Mouse (Mus musculus): ENCODE measurements at regions not wholly inside any gene's neighbourhood (a gene's known extent, or its start where the extent isn't known, plus 50 kb on each side); places are given as distances from the start of the nearest gene placed in this dataset.

DNA sequence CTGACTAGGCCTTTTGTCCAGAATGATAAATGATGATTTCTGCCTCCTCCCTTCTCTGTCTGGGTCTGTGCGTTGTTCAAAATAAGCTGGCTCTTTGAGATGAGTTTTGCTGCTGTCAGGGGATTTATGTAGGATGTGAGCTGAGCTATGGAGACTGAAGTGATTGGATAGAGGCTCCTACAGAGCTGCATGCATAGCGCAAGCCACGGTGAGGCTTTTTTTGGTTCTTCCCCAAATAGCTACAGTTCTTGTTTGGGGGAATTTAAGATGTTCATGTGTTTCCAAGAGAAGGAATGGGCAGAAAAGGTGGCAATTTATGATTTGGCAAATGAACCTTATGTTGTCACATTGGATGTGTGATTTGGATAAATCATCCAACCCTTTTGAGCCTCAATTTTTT, 170.8 kb upstream of the H2al1n start:
- DNase-seq (ENCODE audit: low read depth, low spot score): peak; percentile 72

DNA sequence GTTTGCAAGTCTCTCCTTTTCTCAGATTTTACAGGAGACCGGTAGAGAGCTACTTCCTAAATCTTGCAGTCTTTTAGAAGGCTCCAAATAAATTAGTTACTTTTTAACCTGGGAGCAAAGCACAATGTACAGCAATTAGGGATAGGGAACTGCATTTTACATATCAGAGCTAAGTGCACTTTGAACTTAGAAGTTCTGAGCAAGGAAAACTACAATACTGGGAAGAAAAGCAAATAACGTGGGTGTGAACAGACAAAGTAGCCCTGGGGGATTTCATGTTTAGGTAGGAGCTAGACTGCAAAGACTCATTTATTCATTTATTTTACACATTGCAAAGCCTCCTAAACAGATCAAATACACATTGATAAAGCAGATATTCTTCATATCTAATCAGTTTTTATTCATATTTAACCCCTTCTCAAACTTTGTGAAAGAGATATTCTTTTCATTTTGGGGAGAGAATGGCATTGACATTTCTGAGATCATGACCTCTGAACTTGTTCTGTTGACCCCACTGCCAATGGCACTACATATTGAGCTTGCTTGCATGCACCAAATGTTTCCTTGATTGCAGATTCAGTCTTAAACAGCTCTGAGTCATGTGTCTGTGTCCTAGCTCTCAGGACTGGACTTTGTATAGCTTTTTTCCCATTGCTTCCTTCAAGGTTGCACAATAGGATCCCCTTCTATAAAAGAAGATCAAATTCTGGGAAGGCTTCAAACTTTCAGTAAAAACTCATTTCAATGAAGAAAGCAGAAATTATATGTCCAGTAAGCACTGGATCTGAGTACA, 146.8 kb upstream of the Cask start:
- DNase-seq (ENCODE audit: low read depth, low spot score): no peak

- no peak for DNase-seq (ENCODE audit: low read depth, low spot score)
These were observed 127.8 kb upstream of the Cask start for GRCm38 (mm10) chrX:13978954-13979353.
